Mouse (Mus musculus) limb, embryonic 11.5 days (tissue): ENCODE results near the gene Grik4. TPM values are rescaled to one million over a fixed set of nuclear protein-coding genes. Genes with fewer than 3 reads are reported as not detected.

ENCODE experiments used
- ATAC-seq: fragments of 200-750 bp; cut with Nextera tagmentation; 2 replicates; pipeline ENCODE4 v1.8.0; 2017; ENCODE audit warnings: low read depth; ENCODE audit not compliant: insufficient number of reproducible peaks, low FRiP score, low TSS enrichment
- DNase-seq: peaks from one replicate; pipeline ENCODE4 v3.0.0-alpha.2; 2015; ENCODE audit warnings: low spot score
- H3K27ac ChIP-seq: fragments of 300-500 bp; sonication (generic); replicated peaks from 2 replicates; pipeline ENCODE4 v1.5.1; 2014; ENCODE audit warnings: low read depth, mild to moderate bottlenecking, low read length
- H3K27me3 ChIP-seq: fragments of 300-500 bp; sonication (generic); 2 replicates; pipeline ENCODE4 v1.6.1; 2014; ENCODE audit warnings: mild to moderate bottlenecking, low read length, mixed read lengths; ENCODE audit not compliant: control insufficient read depth, insufficient read depth
- H3K36me3 ChIP-seq: fragments of 300-500 bp; sonication (generic); 2 replicates; pipeline ENCODE4 v1.6.1; 2014; ENCODE audit warnings: mild to moderate bottlenecking, low read length, moderate library complexity, mixed read lengths; ENCODE audit not compliant: control insufficient read depth, insufficient read depth
- H3K4me1 ChIP-seq: fragments of 300-500 bp; sonication (generic); 2 replicates; pipeline ENCODE4 v1.6.1; 2014; ENCODE audit warnings: low read length, mixed read lengths; ENCODE audit not compliant: control insufficient read depth, insufficient read depth
- H3K4me2 ChIP-seq: fragments of 300-500 bp; sonication (generic); 2 replicates; pipeline ENCODE4 v1.6.1; 2014; ENCODE audit warnings: low read depth, mild to moderate bottlenecking, moderate library complexity; ENCODE audit not compliant: severe bottlenecking
- H3K4me3 ChIP-seq: fragments of 300-500 bp; sonication (generic); 2 replicates; pipeline ENCODE4 v1.5.1; 2014; ENCODE audit warnings: low read depth, low read length
- H3K9ac ChIP-seq: fragments of 300-500 bp; sonication (generic); 2 replicates; pipeline ENCODE4 v1.6.1; 2014; ENCODE audit warnings: mild to moderate bottlenecking, low read length
- H3K9me3 ChIP-seq: fragments of 300-500 bp; sonication (generic); 2 replicates; pipeline ENCODE4 v1.6.1; 2016; ENCODE audit warnings: low read length; ENCODE audit not compliant: control insufficient read depth
- WGBS: fragments of 180-500 bp; shearing (Covaris S2); extraction: QIAGEN DNeasy Blood & Tissue Kit; methylation state at CpG from one replicate; pipeline ENCODE4 v1.1.7; 2014; 5-methylcytosine and 5-hydroxymethylcytosine counted together
- polyA plus RNA-seq: library from polyadenylated mRNA; unstranded; fragments of >200 nt; fragmentation: Nextera tagmentation; extraction: Ambion mirVana; gene quantifications from 2 replicates; pipeline ENCODE4 v1.2.1, GENCODE M21; 2014

The Grik4 gene
- polyA plus RNA-seq, 1 experiment from 2014 or later, result 1.1 TPM

DNA sequence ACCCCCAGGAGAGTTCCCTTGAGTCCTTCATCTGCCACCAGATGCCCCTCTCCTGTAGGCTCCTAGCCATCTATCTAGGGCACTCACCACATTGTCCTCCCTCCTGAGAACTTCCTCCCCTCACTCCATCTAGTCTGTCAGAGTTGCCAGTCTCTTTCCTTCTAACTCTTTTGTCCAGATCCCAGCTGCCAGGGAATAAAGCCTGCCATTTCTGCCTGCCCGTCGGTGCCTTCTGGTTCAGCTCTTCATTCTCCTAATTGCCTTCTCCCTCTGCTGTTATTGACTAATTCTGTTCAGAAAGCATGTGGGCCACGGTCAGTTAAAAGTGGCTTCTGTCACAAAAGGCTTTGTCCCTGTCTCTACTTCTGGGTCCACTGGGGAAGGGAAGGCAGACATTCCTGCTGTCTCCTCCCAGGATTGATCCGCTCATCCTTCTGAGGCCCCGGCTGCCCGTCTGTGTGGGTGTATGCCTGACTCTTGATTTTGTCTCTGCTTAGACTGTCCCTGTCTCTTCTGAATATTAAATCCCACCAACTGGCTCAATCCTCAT, 318.0 kb downstream of the Grik4 start:
- H3K27ac ChIP-seq, result no peak overlapping the region
- H3K27me3 ChIP-seq, result no peaks in the 10 kb centered on the region
- H3K36me3 ChIP-seq, result no peaks in the 10 kb centered on the region
- no peaks in the 10 kb centered on the region for H3K9me3 ChIP-seq
- no peak for DNase-seq
- H3K4me3 ChIP-seq, result no peak overlapping the region
- no peak for ATAC-seq
- no peak overlapping the region for H3K9ac ChIP-seq
- H3K4me2 ChIP-seq, result no peak overlapping the region
- WGBS, result 62% methylated on average over 6 of the region's 6 CpGs
- no peaks in the 10 kb centered on the region; the same call in 1 of the 2 replicates for H3K4me1 ChIP-seq

DNA sequence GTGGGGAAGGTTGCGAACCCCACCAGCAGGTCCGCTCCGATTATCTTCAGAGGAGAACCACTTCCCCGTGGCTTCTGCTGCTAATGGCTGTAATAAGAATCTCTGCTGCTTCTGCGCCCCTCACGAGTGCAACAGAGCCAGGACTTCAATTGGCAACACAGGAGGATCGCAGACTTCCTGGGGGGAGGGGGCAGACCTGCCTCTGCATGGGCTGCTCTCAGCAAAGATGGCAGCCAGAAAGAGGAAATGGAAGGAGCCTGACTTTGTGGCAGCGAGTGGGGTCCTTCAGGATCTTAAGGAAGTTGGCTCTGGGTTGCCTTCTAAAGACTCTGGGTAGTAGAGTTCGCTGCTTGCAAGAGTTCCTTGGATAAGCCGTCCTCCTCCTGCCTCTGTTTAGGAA, 329.9 kb downstream of the Grik4 start:
- Histone ChIP-seq H3K4me2 (no peak overlapping the region), H3K36me3 (no peaks in the 10 kb centered on the region), H3K4me1 (peaks cover 13% of the 10 kb centered on the region), H3K9ac (no peak overlapping the region), H3K27ac (no peak overlapping the region), H3K4me3 (no peak overlapping the region), H3K27me3 (no peaks in the 10 kb centered on the region), H3K9me3 (no peaks in the 10 kb centered on the region)
- 56% methylated on average over 10 of the region's 10 CpGs for WGBS
- peak; percentile 50 for DNase-seq
- no peak for ATAC-seq

DNA sequence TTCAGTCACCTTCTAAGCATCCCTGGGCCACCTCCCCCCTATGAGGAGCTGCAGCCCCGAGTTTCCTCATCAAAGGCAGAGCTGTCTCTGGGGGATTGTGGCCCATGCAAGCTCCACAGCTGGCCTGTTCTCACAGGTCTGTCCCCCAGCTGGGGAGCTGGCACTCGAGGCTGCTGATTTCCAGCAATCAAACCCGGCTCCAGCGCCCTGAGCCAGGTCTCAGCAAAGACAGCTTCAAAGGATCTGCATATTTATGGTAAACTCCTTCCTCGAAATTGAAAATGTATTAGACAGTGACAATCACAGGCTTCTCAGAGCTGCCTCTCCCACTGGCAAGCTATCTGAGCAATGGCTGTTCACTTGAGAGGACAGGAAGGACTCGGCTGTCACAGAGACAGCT, 330.5 kb downstream of the Grik4 start:
- no peak overlapping the region for H3K27ac ChIP-seq
- H3K4me3 ChIP-seq, result no peak overlapping the region
- no peaks in the 10 kb centered on the region for H3K36me3 ChIP-seq
- H3K4me1 ChIP-seq, result peaks cover 13% of the 10 kb centered on the region
- ATAC-seq (no peak), DNase-seq (no peak)
- no peaks in the 10 kb centered on the region for H3K9me3 ChIP-seq
- 24% methylated on average over 6 of the region's 6 CpGs for WGBS
- H3K4me2 ChIP-seq, result no peak overlapping the region
- no peaks in the 10 kb centered on the region for H3K27me3 ChIP-seq
- no peak overlapping the region for H3K9ac ChIP-seq

DNA sequence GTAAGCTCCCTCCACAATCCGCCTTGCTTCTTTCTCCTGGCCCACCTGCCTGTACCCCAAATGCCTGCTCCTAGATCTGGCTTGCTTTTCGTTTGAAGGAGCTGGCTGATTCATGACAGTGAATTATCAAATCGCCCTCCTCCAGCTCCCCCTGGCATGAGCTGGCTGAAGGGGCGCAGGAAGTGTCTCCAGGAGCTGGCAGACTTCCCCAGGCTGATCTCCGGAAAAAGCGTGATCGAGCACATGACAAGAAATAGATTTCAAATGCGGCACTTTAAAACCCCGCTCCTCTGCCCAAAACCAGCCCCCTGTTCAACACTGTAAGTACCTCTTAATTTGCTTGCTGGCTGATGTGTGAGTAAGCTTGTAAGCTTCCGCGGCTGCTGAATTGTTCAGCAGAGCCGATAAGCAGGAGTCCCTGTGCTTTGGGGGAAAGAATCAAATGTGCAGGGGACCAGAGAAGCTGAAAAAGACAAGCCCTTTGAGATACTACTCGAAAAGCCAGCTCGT, 331.8 kb downstream of the Grik4 start:
- H3K4me2 ChIP-seq, result no peak overlapping the region
- no peak overlapping the region for H3K27ac ChIP-seq
- no peaks in the 10 kb centered on the region for H3K27me3 ChIP-seq
- peaks cover 13% of the 10 kb centered on the region for H3K4me1 ChIP-seq
- no peak overlapping the region for H3K9ac ChIP-seq
- DNase-seq, result no peak
- no peak overlapping the region for H3K4me3 ChIP-seq
- ATAC-seq, result no peak
- WGBS, result 76% methylated on average over 14 of the region's 14 CpGs
- no peaks in the 10 kb centered on the region for H3K36me3 ChIP-seq
- H3K9me3 ChIP-seq, result no peaks in the 10 kb centered on the region

DNA sequence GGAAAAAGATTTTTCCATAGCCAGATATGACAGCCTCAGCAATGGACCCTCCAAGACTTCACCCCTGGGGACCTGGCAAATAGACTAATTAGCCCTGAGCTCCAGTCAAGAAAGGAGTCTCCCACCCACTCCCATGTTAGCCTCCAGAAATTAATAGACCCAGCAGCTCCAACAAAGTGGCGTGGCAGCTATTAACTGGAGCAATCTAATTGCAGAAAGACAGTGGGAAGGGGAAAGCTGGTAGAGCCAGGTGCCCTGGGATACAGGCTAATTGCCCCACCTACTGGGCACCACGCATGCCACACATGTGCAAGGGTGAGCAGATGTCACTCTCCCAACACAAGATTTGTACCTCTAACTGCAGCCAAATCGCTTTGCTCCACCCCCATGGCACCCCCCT, 342.8 kb downstream of the Grik4 start:
- no peak for ATAC-seq
- H3K4me1 ChIP-seq, result no peaks in the 10 kb centered on the region
- no peak overlapping the region for H3K4me2 ChIP-seq
- H3K27me3 ChIP-seq, result no peaks in the 10 kb centered on the region
- H3K9ac ChIP-seq, result no peak overlapping the region
- no peaks in the 10 kb centered on the region for H3K36me3 ChIP-seq
- 41% methylated on average over 3 of the region's 3 CpGs for WGBS
- DNase-seq, result peak; percentile 39
- H3K4me3 ChIP-seq, result no peak overlapping the region
- H3K27ac ChIP-seq, result no peak overlapping the region
- H3K9me3 ChIP-seq, result no peaks in the 10 kb centered on the region

DNA sequence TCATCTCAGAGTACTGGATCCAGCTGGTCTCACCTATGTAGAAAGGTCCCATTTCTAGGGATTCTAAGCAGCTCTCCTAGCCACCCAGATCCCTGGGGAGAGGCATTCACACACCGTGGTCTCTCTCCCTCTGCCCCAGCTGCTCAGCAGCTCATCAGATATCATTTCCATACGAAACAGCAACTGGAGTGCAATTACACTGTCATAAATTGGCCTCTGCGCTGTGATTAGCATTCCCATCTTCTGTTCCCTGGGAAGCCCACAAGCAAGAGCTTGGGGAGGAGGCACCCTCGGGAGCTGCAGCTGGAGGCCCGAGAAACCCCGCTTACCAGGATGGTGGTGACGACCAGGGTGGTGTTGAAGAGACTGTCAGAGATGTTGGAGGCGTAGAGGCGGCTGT, 346.8 kb downstream of the Grik4 start:
- H3K36me3 ChIP-seq, result no peaks in the 10 kb centered on the region
- ATAC-seq (no peak), DNase-seq (no peak)
- no peak overlapping the region for H3K27ac ChIP-seq
- no peaks in the 10 kb centered on the region for H3K27me3 ChIP-seq
- no peaks in the 10 kb centered on the region for H3K4me1 ChIP-seq
- H3K9ac ChIP-seq, result no peak overlapping the region
- H3K4me3 ChIP-seq, result no peak overlapping the region
- H3K9me3 ChIP-seq, result no peaks in the 10 kb centered on the region
- H3K4me2 ChIP-seq, result no peak overlapping the region
- 67% methylated on average over 9 of the region's 9 CpGs for WGBS

DNA sequence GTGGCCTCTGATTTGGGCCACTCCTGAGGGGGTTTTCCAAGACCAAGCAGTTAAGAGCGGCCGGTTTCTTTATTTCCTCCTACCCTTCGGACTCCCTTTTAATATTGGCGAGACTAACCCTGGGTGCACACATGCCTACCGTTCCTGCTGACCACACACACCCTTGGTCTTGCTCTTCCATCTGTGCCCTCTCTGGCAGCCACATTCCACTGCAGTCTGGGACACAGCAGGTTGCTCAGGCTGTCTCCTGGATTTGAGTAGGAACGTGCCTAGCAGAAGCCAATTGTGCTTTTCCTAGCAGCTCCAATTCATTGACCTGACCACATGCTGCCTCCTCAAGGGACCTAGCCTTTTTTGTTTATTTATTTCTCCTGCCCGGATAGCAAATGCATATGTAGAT, 365.8 kb downstream of the Grik4 start:
- H3K36me3 ChIP-seq, result no peaks in the 10 kb centered on the region
- no peaks in the 10 kb centered on the region for H3K4me1 ChIP-seq
- H3K9ac ChIP-seq, result no peak overlapping the region
- no peak for ATAC-seq
- no peaks in the 10 kb centered on the region for H3K9me3 ChIP-seq
- no peak overlapping the region for H3K4me3 ChIP-seq
- H3K27ac ChIP-seq, result no peak overlapping the region
- 83% methylated on average over 7 of the region's 7 CpGs for WGBS
- no peaks in the 10 kb centered on the region for H3K27me3 ChIP-seq
- DNase-seq, result no peak
- H3K4me2 ChIP-seq, result no peak overlapping the region

DNA sequence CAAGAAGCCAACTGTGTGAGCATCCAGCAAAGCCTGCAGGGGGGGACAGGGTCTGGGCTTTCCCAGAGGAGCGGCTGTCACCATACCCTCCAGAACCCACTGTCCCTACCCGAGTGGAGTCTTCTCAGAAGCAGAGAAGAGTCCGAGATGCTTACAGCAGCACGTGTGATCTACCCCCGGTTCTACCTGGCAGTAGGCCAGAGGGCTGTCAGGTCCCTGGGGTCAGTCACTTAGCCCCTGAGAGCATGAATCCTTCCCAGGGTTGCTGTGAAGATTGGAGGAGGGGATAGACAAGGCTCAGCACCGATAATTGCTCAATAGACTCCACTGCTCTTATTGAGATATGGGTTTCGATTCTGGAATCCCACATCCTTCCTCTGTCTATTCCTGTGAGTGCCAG, 366.2 kb downstream of the Grik4 start:
- no peak overlapping the region for H3K4me2 ChIP-seq
- WGBS, result 92% methylated on average over 7 of the region's 7 CpGs

More for the DNA sequence above, 366.2 kb downstream of the Grik4 start:
- DNase-seq, result no peak
- Histone ChIP-seq H3K27ac (no peak overlapping the region), H3K9me3 (no peaks in the 10 kb centered on the region), H3K36me3 (no peaks in the 10 kb centered on the region), H3K4me3 (no peak overlapping the region), H3K27me3 (no peaks in the 10 kb centered on the region), H3K9ac (no peak overlapping the region), H3K4me1 (no peaks in the 10 kb centered on the region)
- no peak for ATAC-seq
